Mouse (Mus musculus): ENCODE measurements around the gene Slc9a9. TPM values are rescaled to one million over a fixed set of nuclear protein-coding genes. Genes with fewer than 3 reads are reported as not detected.

Gene Slc9a9
- polyA plus RNA-seq, 1 experiment from 2014 or later = 5.0 TPM

GRCm38 (mm10) chr9:95254162-95254561 is 584.5 kb downstream of the Slc9a9 start:
- Histone ChIP-seq H3K27ac (ENCODE audit: low read depth) (no peak overlapping the region), H3K27me3 (ENCODE audit: insufficient read depth, low read length) (no peaks in the 10 kb centered on the region; the same call in 1 of the 2 replicates), H3K36me3 (ENCODE audit: insufficient read depth) (no peaks in the 10 kb centered on the region), H3K9ac (no peak overlapping the region), H3K4me2 (no peak overlapping the region), H3K4me3 (ENCODE audit: low read depth, low read length) (no peak overlapping the region), H3K9me3 (ENCODE audit: low read depth, low read length) (no peaks in the 10 kb centered on the region), H3K4me1 (ENCODE audit: insufficient read depth) (0 out of 2 replicates have a peak, but pooled peaks cover 3% of the 10 kb centered on the region)
- no peak for TF ChIP-seq CTCF (IDR thresholded peaks at IDR 0.05; ENCODE audit: low read depth)
- DNase-seq (no peak), ATAC-seq (ENCODE audit: insufficient read depth) (no peak)
- 77% methylated on average over 4 of the region's 4 CpGs for WGBS

GRCm38 (mm10) chr9:95255844-95256243 is 586.1 kb downstream of the Slc9a9 start:
- Histone ChIP-seq H3K4me1 (ENCODE audit: insufficient read depth) (0 out of 2 replicates have a peak, but pooled peaks cover 3% of the 10 kb centered on the region), H3K4me3 (ENCODE audit: low read depth, low read length) (no peak overlapping the region), H3K27ac (ENCODE audit: low read depth) (no peak overlapping the region), H3K9ac (no peak overlapping the region), H3K36me3 (ENCODE audit: insufficient read depth) (no peaks in the 10 kb centered on the region), H3K4me2 (no peak overlapping the region), H3K9me3 (ENCODE audit: low read depth, low read length) (no peaks in the 10 kb centered on the region), H3K27me3 (ENCODE audit: insufficient read depth, low read length) (no peaks in the 10 kb centered on the region; the same call in 1 of the 2 replicates)
- WGBS = 48% methylated on average over 6 of the region's 6 CpGs
- ATAC-seq (ENCODE audit: insufficient read depth) (no peak), DNase-seq (peak; percentile 30)
- TF ChIP-seq CTCF (IDR thresholded peaks at IDR 0.05; ENCODE audit: low read depth) = no peak

GRCm38 (mm10) chr9:95256680-95257316 is 587.1 kb downstream of the Slc9a9 start:
- Histone ChIP-seq H3K4me1 (ENCODE audit: insufficient read depth) (0 out of 2 replicates have a peak, but pooled peaks cover 3% of the 10 kb centered on the region), H3K36me3 (ENCODE audit: insufficient read depth) (no peaks in the 10 kb centered on the region), H3K4me2 (peak overlapping the region; percentile 49), H3K27me3 (ENCODE audit: insufficient read depth, low read length) (no peaks in the 10 kb centered on the region; the same call in 1 of the 2 replicates), H3K9ac (no peak overlapping the region), H3K9me3 (ENCODE audit: low read depth, low read length) (no peaks in the 10 kb centered on the region), H3K27ac (ENCODE audit: low read depth) (no peak overlapping the region), H3K4me3 (ENCODE audit: low read depth, low read length) (no peak overlapping the region)
- no peak for TF ChIP-seq CTCF (IDR thresholded peaks at IDR 0.05; ENCODE audit: low read depth)
- DNase-seq (peak; percentile 37), ATAC-seq (ENCODE audit: insufficient read depth) (peak; percentile 62; the same call in 1 of the 2 replicates)
- WGBS = 29% methylated on average over 21 of the region's 21 CpGs

- ATAC-seq (ENCODE audit: insufficient read depth) (no peak), DNase-seq (no peak)
- WGBS = 44% methylated on average over 3 of the region's 3 CpGs
- H3K27me3 ChIP-seq (ENCODE audit: insufficient read depth, low read length) = no peaks in the 10 kb centered on the region
- no peaks in the 10 kb centered on the region for H3K4me1 ChIP-seq (ENCODE audit: insufficient read depth)
- H3K9me3 ChIP-seq (ENCODE audit: low read depth, low read length) = no peaks in the 10 kb centered on the region
- no peak overlapping the region for H3K4me3 ChIP-seq (ENCODE audit: low read depth, low read length)
- H3K4me2 ChIP-seq = no peak overlapping the region
- H3K36me3 ChIP-seq (ENCODE audit: insufficient read depth) = no peaks in the 10 kb centered on the region
- no peak for TF ChIP-seq CTCF (IDR thresholded peaks at IDR 0.05; ENCODE audit: low read depth)
- no peak overlapping the region for H3K27ac ChIP-seq (ENCODE audit: low read depth)
- no peak overlapping the region for H3K9ac ChIP-seq
Observed at GRCm38 (mm10) chr9:95262851-95263250, 593.1 kb downstream of the Slc9a9 start.

- ATAC-seq (ENCODE audit: insufficient read depth) (no peak), DNase-seq (no peak)
- WGBS = 74% methylated on average over 9 of the region's 9 CpGs
- Histone ChIP-seq H3K9me3 (ENCODE audit: low read depth, low read length) (no peaks in the 10 kb centered on the region), H3K9ac (no peak overlapping the region), H3K27ac (ENCODE audit: low read depth) (no peak overlapping the region), H3K4me2 (no peak overlapping the region), H3K4me3 (ENCODE audit: low read depth, low read length) (no peak overlapping the region), H3K4me1 (ENCODE audit: insufficient read depth) (no peaks in the 10 kb centered on the region), H3K27me3 (ENCODE audit: insufficient read depth, low read length) (no peaks in the 10 kb centered on the region), H3K36me3 (ENCODE audit: insufficient read depth) (no peaks in the 10 kb centered on the region)
- no peak for TF ChIP-seq CTCF (IDR thresholded peaks at IDR 0.05; ENCODE audit: low read depth)
Observed at GRCm38 (mm10) chr9:95263867-95264509, 594.3 kb downstream of the Slc9a9 start.

GRCm38 (mm10) chr9:95266179-95266578 is 596.5 kb downstream of the Slc9a9 start:
- no peaks in the 10 kb centered on the region for H3K4me1 ChIP-seq (ENCODE audit: insufficient read depth)
- ATAC-seq (ENCODE audit: insufficient read depth) (no peak), DNase-seq (no peak)
- no peak overlapping the region for H3K4me2 ChIP-seq
- no peaks in the 10 kb centered on the region for H3K36me3 ChIP-seq (ENCODE audit: insufficient read depth)
- no peak for TF ChIP-seq CTCF (IDR thresholded peaks at IDR 0.05; ENCODE audit: low read depth)
- WGBS = 61% methylated on average over 2 of the region's 2 CpGs
- H3K4me3 ChIP-seq (ENCODE audit: low read depth, low read length) = no peak overlapping the region
- no peak overlapping the region for H3K9ac ChIP-seq
- H3K27ac ChIP-seq (ENCODE audit: low read depth) = no peak overlapping the region
- H3K27me3 ChIP-seq (ENCODE audit: insufficient read depth, low read length) = no peaks in the 10 kb centered on the region
- H3K9me3 ChIP-seq (ENCODE audit: low read depth, low read length) = no peaks in the 10 kb centered on the region

- no peaks in the 10 kb centered on the region for H3K4me1 ChIP-seq (ENCODE audit: insufficient read depth)
- 66% methylated on average over 2 of the region's 2 CpGs for WGBS
- no peaks in the 10 kb centered on the region for H3K36me3 ChIP-seq (ENCODE audit: insufficient read depth)
- no peak for ATAC-seq (ENCODE audit: insufficient read depth)
- no peak overlapping the region for H3K27ac ChIP-seq (ENCODE audit: low read depth)
- H3K9me3 ChIP-seq (ENCODE audit: low read depth, low read length) = no peaks in the 10 kb centered on the region
- TF ChIP-seq CTCF (IDR thresholded peaks at IDR 0.05; ENCODE audit: low read depth) = no peak
- DNase-seq = no peak
- no peak overlapping the region for H3K4me3 ChIP-seq (ENCODE audit: low read depth, low read length)
- H3K4me2 ChIP-seq = no peak overlapping the region
- H3K27me3 ChIP-seq (ENCODE audit: insufficient read depth, low read length) = no peaks in the 10 kb centered on the region
- H3K9ac ChIP-seq = no peak overlapping the region
Observed at GRCm38 (mm10) chr9:95266924-95267323, 597.2 kb downstream of the Slc9a9 start.
